Mouse (Mus musculus): Measurements from ENCODE around the gene Jpt1.
A peak's percentile ranks its signal among the peaks of the same experiment; 100 is the strongest.

- 0 out of 2 replicates have a peak, but pooled peaks have one; percentile 25 for TF ChIP-seq EP300 (IDR thresholded peaks at IDR 0.05; ENCODE audit: insufficient read depth, low read depth, low read length)
- TF ChIP-seq POLR2A (IDR thresholded peaks at IDR 0.05; ENCODE audit: insufficient read depth, low read length): no peak
- peak; percentile 40 for TF ChIP-seq CTCF (IDR thresholded peaks at IDR 0.05; ENCODE audit: low read depth, low read length)
Observed at GRCm38 (mm10) chr11:115491356-115492083, 22.7 kb downstream of the Jpt1 start, which contains the start of gene Nt5c.
